Mouse (Mus musculus) heart, postnatal 25 days (tissue): ENCODE results near the gene Tle6. TPM values are rescaled to one million over a fixed set of nuclear protein-coding genes. Genes with fewer than 3 reads are reported as not detected.
"Not testable (repeated sequence)": the region's sequence is repeated elsewhere in the genome, so short reads cannot be mapped to it uniquely, and the experiment has no call there.

Source experiments
- DNase-seq: peaks from one replicate; pipeline ENCODE4 v3.0.0; 2022; ENCODE audit warnings: low spot score
- intact Hi-C: fragments of 180-260 bp; cut with DNase I; formaldehyde crosslinking; loops from one replicate; pipeline ENCODE4 v1.15.1; 2025
- total RNA-seq, 2 experiments: library from RNA; stranded (reverse); gene quantifications; 2 replicates each; pipeline ENCODE4 v1.2.3; 2021

Gene Tle6
- 1 to 10 TPM; 6.7 to 7.4 TPM for total RNA-seq

GRCm38 (mm10) chr10:81600738-81601203 is at the start of gene Tle6:
TSS of gene Tle6 (minus strand) at chr10:81601073.
- intact Hi-C loops = loop anchor here (5.0 kb wide), 1 partner anchor 98 kb away; the partner anchor contains the start of gene S1pr4
- DNase-seq = peak; percentile 90

GRCm38 (mm10) chr10:81648803-81649775 is 48.2 kb upstream of the Tle6 start, which contains the start of gene Gm10778:
TSS of gene Gm10778 (plus strand) at chr10:81649059.
- DNase-seq = peak; percentile 71
- intact Hi-C loops = loop anchor here (10.0 kb wide), 2 partner anchors 396 to 706 kb away; partner anchors contain the start of genes Gm4924 and Zfp873

DNA sequence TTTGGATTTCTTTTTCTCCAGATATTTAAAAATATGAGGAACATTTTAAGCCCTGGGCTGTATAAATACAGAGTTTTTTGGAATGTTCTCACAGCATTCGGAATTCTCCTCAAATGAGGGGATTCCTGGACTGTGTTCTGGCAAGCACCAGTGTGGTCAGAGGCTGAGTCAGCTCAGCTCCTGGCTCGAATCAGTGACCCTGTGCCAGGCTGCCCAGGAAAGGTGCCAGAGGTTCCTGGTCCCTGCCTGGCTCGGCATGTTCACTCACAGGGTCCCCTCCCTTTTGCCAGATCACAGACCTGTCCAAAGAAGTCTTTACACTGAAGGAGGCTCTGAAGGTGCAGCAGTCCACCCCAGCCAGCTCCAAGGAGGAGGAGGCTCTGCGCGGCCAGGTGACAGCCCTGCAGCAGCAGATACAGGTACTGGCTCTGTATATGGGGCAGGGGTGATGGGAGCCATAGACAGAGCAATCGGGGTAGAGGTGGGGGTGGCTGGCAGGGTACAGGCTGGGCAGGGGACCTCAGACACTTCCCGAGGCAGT is 45.2 kb upstream of the Tle6 start:
- DNase-seq = no peak
- intact Hi-C loops = loop anchor here (10.0 kb wide), 2 partner anchors 399 to 709 kb away; partner anchors contain the start of genes Gm4924 and Zfp873

DNA sequence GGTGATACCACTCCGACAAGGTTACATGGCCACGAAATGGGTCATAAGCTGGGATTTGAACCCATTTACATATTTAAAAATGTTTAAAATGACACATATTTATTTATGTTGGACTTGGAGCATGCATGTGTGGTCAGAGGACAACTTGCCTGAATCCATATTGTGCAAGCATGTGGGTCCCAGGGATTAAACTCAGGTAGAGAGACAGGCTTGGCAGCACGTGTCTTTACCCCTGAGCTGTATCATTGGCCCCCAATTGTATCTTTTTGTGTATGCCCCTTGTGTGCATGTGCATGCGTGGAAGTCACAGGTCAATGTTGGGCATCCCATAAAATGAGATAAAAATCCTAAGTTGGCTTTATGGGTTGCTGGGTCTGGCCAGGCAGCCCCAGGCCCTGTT is 44.5 kb upstream of the Tle6 start:
- intact Hi-C loops = loop anchor here (10.0 kb wide), 2 partner anchors 399 to 709 kb away; partner anchors contain the start of genes Gm4924 and Zfp873
- DNase-seq = no peak

GRCm38 (mm10) chr10:81644716-81645115 is 43.8 kb upstream of the Tle6 start:
- intact Hi-C loops = loop anchor here (10.0 kb wide), 2 partner anchors 400 to 710 kb away; partner anchors contain the start of genes Gm4924 and Zfp873
- no peak for DNase-seq

DNA sequence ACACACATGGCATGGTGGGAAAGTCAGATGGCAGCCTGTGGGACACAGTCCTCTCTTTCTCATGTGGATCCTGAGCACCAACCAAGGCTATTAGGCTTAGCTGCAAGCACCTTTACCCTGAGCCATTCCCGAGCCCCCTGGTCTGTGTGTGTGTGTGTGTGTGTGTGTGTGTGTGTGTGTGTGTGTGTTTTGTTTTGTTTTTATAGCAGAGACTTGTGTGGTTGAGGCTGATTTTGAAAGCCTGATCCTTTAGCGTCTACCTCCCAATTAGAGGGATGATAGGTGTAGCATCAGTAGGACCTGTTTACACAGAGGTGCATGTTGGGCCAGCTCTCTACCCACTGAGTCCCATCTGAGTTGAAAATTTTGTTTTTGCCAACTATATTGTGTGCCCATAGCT is 43.3 kb upstream of the Tle6 start:
- intact Hi-C loops = loop anchor here (10.0 kb wide), 2 partner anchors 401 to 711 kb away; partner anchors contain the start of genes Gm4924 and Zfp873
- no peak for DNase-seq

- DNase-seq = peak; percentile 93
- intact Hi-C loops = loop anchor here (10.0 kb wide), 2 partner anchors 401 to 711 kb away; partner anchors contain the start of genes Gm4924 and Zfp873
These were observed 42.7 kb upstream of the Tle6 start for GRCm38 (mm10) chr10:81643449-81644055.

DNA sequence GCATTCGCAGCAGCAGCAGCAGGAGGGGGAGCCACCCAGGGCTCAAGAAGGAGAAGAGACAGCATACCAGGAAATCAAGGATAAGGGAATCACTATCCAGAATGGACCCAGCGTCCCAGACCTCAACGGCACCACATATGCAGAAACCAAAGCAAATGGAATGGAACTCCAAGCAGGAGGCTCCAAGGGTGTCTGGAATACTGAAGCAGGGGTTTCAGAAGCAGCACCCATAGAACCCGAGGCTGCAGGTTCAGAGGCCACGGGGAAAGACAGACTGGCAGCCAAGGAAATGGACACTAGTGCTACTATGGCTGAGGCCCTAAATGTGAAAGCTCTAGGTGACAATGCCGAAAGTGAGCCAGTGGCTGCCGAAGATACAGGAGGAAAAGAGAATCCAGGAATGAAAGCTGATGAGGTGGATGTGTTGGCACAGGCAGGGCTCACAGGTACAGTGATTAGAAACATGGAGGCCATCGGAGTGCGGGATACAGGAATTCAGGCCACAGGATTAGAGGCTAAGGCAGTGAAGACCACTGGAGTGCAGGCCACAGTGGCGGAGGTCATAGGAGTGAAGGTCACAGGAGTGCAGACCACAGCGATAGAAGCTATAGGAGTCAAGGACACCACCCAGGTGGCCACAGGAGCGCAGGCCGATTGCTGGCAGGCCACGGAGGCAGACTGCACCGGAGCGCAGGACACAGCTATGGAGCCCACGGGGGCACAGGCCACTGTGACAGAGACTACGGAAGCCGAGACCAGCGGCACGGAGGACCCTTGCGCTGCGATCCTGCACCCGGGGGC is 42.0 kb upstream of the Tle6 start:
- no peak for DNase-seq
- intact Hi-C loops = loop anchor here (10.0 kb wide), 2 partner anchors 402 to 712 kb away; partner anchors contain the start of genes Gm4924 and Zfp873

- intact Hi-C loops = loop anchor here (10.0 kb wide), 2 partner anchors 403 to 713 kb away; partner anchors contain the start of genes Gm4924 and Zfp873
- no peak for DNase-seq
These were observed 41.2 kb upstream of the Tle6 start for GRCm38 (mm10) chr10:81641978-81642647.

GRCm38 (mm10) chr10:81641566-81641965 is 40.7 kb upstream of the Tle6 start:
- intact Hi-C loops = loop anchor here (10.0 kb wide), 2 partner anchors 403 to 713 kb away; partner anchors contain the start of genes Gm4924 and Zfp873

DNA sequence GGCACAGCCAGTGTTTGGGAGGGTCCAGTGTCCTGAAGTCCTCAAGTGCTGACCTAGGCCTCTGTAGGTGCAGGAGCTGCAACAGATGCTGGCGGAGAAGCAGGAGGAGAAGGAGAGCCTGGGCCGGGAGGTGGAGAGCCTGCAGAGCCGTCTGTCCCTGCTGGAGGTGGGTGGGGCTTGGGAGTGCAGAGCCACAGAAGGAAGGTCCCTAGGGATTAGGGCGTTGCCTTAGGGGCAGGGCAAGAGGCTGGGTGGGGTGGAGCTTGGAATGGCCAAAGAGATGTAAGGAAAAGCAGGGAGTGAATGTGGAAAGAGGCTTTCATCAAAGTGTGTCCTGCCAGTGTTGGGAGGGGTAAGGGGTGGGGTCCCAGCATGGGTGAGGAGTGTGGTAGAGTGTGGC is 40.0 kb upstream of the Tle6 start:
- DNase-seq = not testable (repeated sequence)

More at GRCm38 (mm10) chr10:81641566-81641965, 40.7 kb upstream of the Tle6 start:
- no peak for DNase-seq

DNA sequence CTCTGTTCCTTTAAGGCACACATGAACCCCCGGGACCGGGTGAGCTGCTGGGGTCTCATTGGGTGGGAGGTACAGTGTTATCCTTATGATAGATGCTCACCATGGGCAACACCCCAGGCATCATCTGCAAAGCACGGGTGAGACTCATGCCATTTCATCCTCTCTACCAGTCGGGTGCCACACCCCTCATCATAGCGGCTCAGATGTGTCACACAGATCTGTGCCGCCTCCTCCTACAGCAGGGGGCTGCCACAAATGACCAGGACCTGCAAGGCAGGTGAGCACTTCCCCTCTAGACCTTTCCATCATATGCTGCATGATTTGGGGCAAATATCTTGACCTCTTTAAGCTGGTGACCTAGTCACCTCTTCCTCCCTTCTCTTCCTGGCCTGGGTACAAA is 37.2 kb upstream of the Tle6 start:
- intact Hi-C loops = no loop called here
- no peak for DNase-seq

More for the DNA sequence above, 40.0 kb upstream of the Tle6 start:
- intact Hi-C loops = loop anchor here (10.0 kb wide), 2 partner anchors 404 to 714 kb away; partner anchors contain the start of genes Gm4924 and Zfp873

DNA sequence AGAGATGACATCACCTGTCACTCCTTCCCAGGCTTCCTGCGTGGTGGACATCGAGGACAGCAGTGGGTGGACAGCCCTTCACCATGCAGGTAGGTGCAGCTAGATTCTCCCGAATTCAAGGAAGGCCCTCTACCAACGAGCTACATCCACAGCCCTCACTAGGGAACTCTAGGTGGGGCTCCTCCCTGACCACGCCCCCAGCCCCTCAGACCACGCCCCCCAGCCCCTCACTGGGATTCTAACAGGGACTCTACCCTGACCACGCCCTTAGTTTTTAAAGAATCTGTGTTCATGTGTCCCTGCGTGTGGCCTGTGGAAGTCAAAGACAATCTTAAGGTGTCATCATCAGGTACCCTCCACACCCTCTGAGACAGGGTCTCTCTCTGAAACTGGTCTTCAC is 35.5 kb upstream of the Tle6 start:
- intact Hi-C loops = no loop called here
- DNase-seq = no peak

- DNase-seq = peak; percentile 68
- intact Hi-C loops = no loop called here
These were observed 32.6 kb upstream of the Tle6 start for GRCm38 (mm10) chr10:81633253-81634099.

DNA sequence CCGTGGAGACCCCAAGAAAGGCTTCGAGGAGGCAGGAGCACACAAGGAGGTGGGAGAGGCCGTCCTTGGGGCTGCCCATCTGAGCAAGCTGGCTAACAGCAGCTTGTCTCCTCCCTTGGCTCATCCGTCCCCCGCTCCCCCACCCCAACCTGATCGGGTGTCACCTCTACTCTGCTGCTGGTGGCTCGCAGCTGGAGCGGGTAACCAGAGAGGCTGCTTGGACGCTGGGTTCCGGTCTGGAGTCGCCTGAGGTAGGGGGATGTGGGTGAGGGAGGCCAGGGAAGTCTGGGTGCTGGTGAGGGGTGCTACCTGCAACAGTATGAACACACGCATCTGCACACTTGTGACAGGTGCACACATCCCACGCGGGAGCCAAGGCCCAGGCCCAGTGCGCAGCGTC is 27.5 kb upstream of the Tle6 start, which contains the start of gene Ankrd24:
Ankrd24 (plus strand) TSS at position 151 of the 400 bp plus-strand sequence.
- intact Hi-C loops = loop anchor here (5.0 to 10.0 kb wide), 2 partner anchors 544 to 996 kb away; partner anchors contain the start of genes 1190007I07Rik and Tdg

DNA sequence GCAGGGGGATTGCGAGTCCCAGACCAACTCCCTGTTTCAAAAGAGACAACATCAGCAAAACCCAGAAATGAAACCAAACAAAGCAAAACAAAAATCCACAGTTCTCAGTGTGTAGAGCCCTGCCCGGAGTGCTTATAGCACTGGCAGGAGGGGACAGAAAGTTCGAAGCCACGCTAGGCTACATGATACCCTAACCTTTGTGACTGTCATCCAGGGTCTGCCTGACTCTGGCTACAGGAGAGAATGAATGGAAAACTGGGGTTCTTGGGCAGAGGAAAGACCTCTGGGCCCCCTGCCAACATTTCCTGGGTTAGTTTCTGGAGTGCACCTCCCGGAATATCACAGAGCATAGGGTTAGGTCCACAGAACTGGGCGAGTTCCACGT is 27.0 kb upstream of the Tle6 start:
- intact Hi-C loops = loop anchor here (5.0 to 10.0 kb wide), 2 partner anchors 544 to 997 kb away; partner anchors contain the start of genes 1190007I07Rik and Tdg
- DNase-seq = no peak

More for the DNA sequence above, 27.5 kb upstream of the Tle6 start, which contains the start of gene Ankrd24:
- DNase-seq = no peak
